ENCODE assay signal across 8 mouse cellular contexts in the genomic region with DNA sequence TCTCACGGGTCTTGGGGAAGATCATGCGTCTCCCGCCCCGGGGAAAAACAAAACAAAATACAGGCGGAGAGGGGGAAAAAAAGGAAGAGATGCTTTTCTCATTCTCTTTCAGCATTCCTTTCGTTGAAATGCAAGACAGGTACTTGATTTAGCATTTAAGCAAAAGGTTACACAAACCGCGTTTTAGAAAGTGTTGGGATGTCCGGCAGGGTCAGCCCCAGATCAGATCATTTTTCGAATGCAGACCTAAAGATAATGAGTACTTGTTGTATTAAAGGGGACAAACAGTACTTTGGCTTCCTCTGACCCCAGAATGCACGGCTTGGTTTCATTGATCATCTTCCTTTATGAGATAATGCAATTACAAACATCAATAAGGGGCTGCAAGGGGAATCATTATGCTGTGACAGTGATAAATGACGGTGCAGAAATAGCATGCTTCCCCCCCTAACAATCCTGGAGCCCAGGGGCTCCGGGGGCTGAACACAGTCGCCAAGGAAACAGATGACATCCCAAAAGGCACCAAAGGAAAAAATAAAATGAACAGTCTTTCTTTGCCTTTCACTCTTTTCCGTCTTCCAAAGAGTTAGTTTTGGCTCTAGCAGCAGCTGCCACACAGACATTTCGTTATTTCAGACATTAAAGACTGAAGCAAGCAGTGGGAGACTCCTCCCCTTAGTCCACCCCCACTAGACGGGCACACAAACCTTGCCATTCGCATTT.
DNase-seq lines count a peak whose midpoint lies in the region; ATAC-seq lines count a peak whose summit lies in the region.

No protein-coding gene starts in this region.

- peak overlapping the region; percentile 68; the same call in 1 of the 2 replicates for H3K9ac ChIP-seq in kidney, embryonic 14.5 days (ENCODE audit: low read depth, low read length)
- H3K9ac ChIP-seq in hindbrain, embryonic 13.5 days = peak overlapping the region; percentile 72
- H3K9ac ChIP-seq in midbrain, embryonic 14.5 days (replicated peaks; ENCODE audit: low read length) = no peak overlapping the region

- no peak for ATAC-seq in kidney, embryonic 14.5 days (ENCODE audit: low FRiP score, low TSS enrichment)
- peak; percentile 34; the same call in 1 of the 2 replicates for ATAC-seq in hindbrain, embryonic 13.5 days (ENCODE audit: low FRiP score)
- no peak for ATAC-seq in midbrain, embryonic 14.5 days (ENCODE audit: low FRiP score, low TSS enrichment)
- ATAC-seq in frontal cortex, adult (ENCODE audit: low TSS enrichment) = no peak
- ATAC-seq in granulocyte monocyte progenitor cell, adult 5-6 weeks (replicated peaks; ENCODE audit: poor library complexity, severe bottlenecking) = no peak

- no peaks in the 10 kb centered on the region for H3K36me3 ChIP-seq in kidney, embryonic 14.5 days (ENCODE audit: control insufficient read depth, insufficient read depth, low read length)
- H3K36me3 ChIP-seq in hindbrain, embryonic 13.5 days = no peaks in the 10 kb centered on the region
- H3K36me3 ChIP-seq in midbrain, embryonic 14.5 days (ENCODE audit: control insufficient read depth, insufficient read depth, low read length) = no peaks in the 10 kb centered on the region

- peak overlapping the region; percentile 47 for H3K4me3 ChIP-seq in kidney, embryonic 14.5 days (ENCODE audit: low read length)
- peak overlapping the region; percentile 26 for H3K4me3 ChIP-seq in hindbrain, embryonic 13.5 days
- H3K4me3 ChIP-seq in midbrain, embryonic 14.5 days (replicated peaks; ENCODE audit: low read depth, low read length) = no peak overlapping the region

- H3K27me3 ChIP-seq in kidney, embryonic 14.5 days (ENCODE audit: control insufficient read depth, insufficient read depth, low read length) = no peaks in the 10 kb centered on the region; the same call in 1 of the 2 replicates
- H3K27me3 ChIP-seq in hindbrain, embryonic 13.5 days = no peaks in the 10 kb centered on the region
- H3K27me3 ChIP-seq in midbrain, embryonic 14.5 days (ENCODE audit: control insufficient read depth, insufficient read depth, low read length) = peaks cover 39% of the 10 kb centered on the region

- peak overlapping the region; percentile 81 for H3K27ac ChIP-seq in kidney, embryonic 14.5 days (ENCODE audit: low read depth, low read length)
- H3K27ac ChIP-seq in hindbrain, embryonic 13.5 days = peak overlapping the region; percentile 97
- no peak overlapping the region; the same call in 1 of the 2 replicates for H3K27ac ChIP-seq in midbrain, embryonic 14.5 days (replicated peaks; ENCODE audit: low read depth, low read length)

- H3K4me1 ChIP-seq in kidney, embryonic 14.5 days (ENCODE audit: control insufficient read depth, insufficient read depth, low read length) = peaks cover 20% of the 10 kb centered on the region; the same call in 1 of the 2 replicates
- H3K4me1 ChIP-seq in hindbrain, embryonic 13.5 days (replicated peaks) = peaks cover 74% of the 10 kb centered on the region
- H3K4me1 ChIP-seq in midbrain, embryonic 14.5 days (ENCODE audit: control insufficient read depth, insufficient read depth, low read length) = peaks cover 15% of the 10 kb centered on the region; the same call in 1 of the 2 replicates

- H3K4me2 ChIP-seq in kidney, embryonic 14.5 days (replicated peaks; ENCODE audit: low read depth, low read length) = peak overlapping the region; percentile 71
- H3K4me2 ChIP-seq in hindbrain, embryonic 13.5 days = peak overlapping the region; percentile 76
- peak overlapping the region; percentile 37 for H3K4me2 ChIP-seq in midbrain, embryonic 14.5 days (ENCODE audit: low read length)

- WGBS in kidney, embryonic 14.5 days = under 1% methylated on average over 18 of the region's 18 CpGs
- under 1% methylated on average over 18 of the region's 18 CpGs for WGBS in hindbrain, embryonic 13.5 days
- under 1% methylated on average over 18 of the region's 18 CpGs for WGBS in midbrain, embryonic 14.5 days

- DNase-seq in kidney, adult 8-10 months = no peak
- DNase-seq in adrenal gland, postnatal 36 days = peak; percentile 16 to 66
- DNase-seq in midbrain, embryonic 14.5 days = peak; percentile 55
- no peak for DNase-seq in gastrocnemius, postnatal 10 days

- no peaks in the 10 kb centered on the region for H3K9me3 ChIP-seq in kidney, embryonic 14.5 days (ENCODE audit: control insufficient read depth, low read length)
- no peaks in the 10 kb centered on the region for H3K9me3 ChIP-seq in hindbrain, embryonic 13.5 days
- H3K9me3 ChIP-seq in midbrain, embryonic 14.5 days (ENCODE audit: control insufficient read depth, low read length) = no peaks in the 10 kb centered on the region

Comparison
In these comparisons a context has a peak if more than half of its experiments do, and no peak if none do; other contexts are left out.
1. DNase-seq: peak in adrenal gland, postnatal 36 days (2 of 2) and midbrain, embryonic 14.5 days (single experiment); none in kidney, adult 8-10 months (0 of 2) and gastrocnemius, postnatal 10 days (single experiment).
2. Peak in every context shown above with its lines, with median percentiles within 50 percentile points of each other: H3K4me2 ChIP-seq.